Mouse (Mus musculus) forebrain, embryonic 15.5 days (tissue): ENCODE measurements at regions not wholly inside any gene's neighbourhood (a gene's known extent, or its start where the extent isn't known, plus 50 kb on each side); places are given as distances from the start of the nearest gene placed in this dataset.

Source experiments
- ATAC-seq: fragments of 200-750 bp; cut with Nextera tagmentation; replicated peaks from 2 replicates; pipeline ENCODE4 v1.8.0; 2017; ENCODE audit warnings: mild to moderate bottlenecking, moderate TSS enrichment, moderate library complexity
- H3K27ac ChIP-seq: fragments of 300-500 bp; sonication (generic); replicated peaks from 2 replicates; pipeline ENCODE4 v1.5.1; 2015; ENCODE audit warnings: mild to moderate bottlenecking, inconsistent platforms
- H3K27me3 ChIP-seq: fragments of 300-500 bp; sonication (generic); 2 replicates; pipeline ENCODE4 v1.6.1; 2015; ENCODE audit warnings: inconsistent platforms
- H3K36me3 ChIP-seq: fragments of 300-500 bp; sonication (generic); 2 replicates; pipeline ENCODE4 v1.6.1; 2015; ENCODE audit warnings: mild to moderate bottlenecking, inconsistent platforms
- H3K4me1 ChIP-seq: fragments of 300-500 bp; sonication (generic); 2 replicates; pipeline ENCODE4 v1.6.1; 2015; ENCODE audit warnings: inconsistent platforms
- H3K4me2 ChIP-seq: fragments of 300-500 bp; sonication (generic); replicated peaks from 2 replicates; pipeline ENCODE4 v1.6.1; 2015; ENCODE audit warnings: mild to moderate bottlenecking, inconsistent platforms
- H3K4me3 ChIP-seq: fragments of 300-500 bp; sonication (generic); 2 replicates; pipeline ENCODE4 v1.5.1; 2015; ENCODE audit warnings: mild to moderate bottlenecking, inconsistent platforms
- H3K9ac ChIP-seq: fragments of 300-500 bp; sonication (generic); replicated peaks from 2 replicates; pipeline ENCODE4 v1.6.1; 2015; ENCODE audit warnings: mild to moderate bottlenecking, inconsistent platforms
- H3K9me3 ChIP-seq: fragments of 300-500 bp; sonication (generic); 2 replicates; pipeline ENCODE4 v1.6.1; 2016; ENCODE audit warnings: inconsistent platforms
- WGBS: fragments of 180-500 bp; shearing (Covaris S2); methylation state at CpG from one replicate; pipeline ENCODE4 v1.1.7; 2015; ENCODE audit warnings: mixed read lengths; 5-methylcytosine and 5-hydroxymethylcytosine counted together

- Histone ChIP-seq H3K9ac (no peak overlapping the region), H3K27me3 (no peaks in the 10 kb centered on the region), H3K4me1 (peaks cover 23% of the 10 kb centered on the region), H3K4me2 (no peak overlapping the region), H3K36me3 (no peaks in the 10 kb centered on the region), H3K9me3 (no peaks in the 10 kb centered on the region), H3K4me3 (no peak overlapping the region), H3K27ac (no peak overlapping the region)
- 75% methylated on average over 13 of the region's 13 CpGs for WGBS
- ATAC-seq: no peak
Measured at GRCm38 (mm10) chr13:59996146-59996814, 173.3 kb upstream of the Tut7 start.

DNA sequence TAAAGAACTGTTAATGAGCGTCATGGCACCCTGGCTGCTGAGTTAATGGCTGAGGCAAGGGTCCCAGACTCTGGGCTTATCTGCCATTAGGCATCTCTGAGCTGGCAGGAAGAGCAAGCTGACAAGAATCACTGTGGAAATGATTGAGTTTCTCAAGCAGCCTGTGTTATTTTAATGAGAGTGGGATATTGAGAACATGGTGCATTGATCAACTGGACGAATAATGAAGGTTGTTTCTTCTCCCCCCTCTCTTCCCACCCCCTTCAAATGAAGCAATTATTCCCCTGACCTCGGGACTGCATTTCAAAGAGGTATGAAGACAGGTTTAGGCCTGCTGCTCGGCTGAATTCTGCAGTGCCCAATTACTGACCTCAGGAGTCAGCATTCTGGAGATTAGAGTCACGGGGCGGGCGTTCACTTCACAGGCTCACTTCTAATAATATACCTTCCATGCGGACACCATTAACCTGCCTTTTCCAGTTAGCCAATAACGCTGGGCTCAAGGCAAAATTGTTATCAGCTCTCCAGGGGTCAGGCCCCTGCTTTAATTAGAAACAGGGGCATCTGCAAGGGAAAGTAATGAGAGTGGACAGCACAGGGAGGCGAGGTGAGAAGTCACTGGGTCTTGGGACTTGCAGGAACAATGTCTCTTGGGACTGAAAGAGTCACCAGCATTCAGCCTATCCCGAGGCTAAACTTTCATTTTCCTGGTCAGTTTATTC lies 170.0 kb upstream of the Tut7 start:
- peak overlapping the region; percentile 28; the same call in 1 of the 2 replicates for H3K27ac ChIP-seq
- peak; percentile 68; the same call in 1 of the 2 replicates for ATAC-seq
- H3K4me1 ChIP-seq: peaks cover 19% of the 10 kb centered on the region
- H3K9me3 ChIP-seq: no peaks in the 10 kb centered on the region
- no peaks in the 10 kb centered on the region for H3K36me3 ChIP-seq
- no peaks in the 10 kb centered on the region for H3K27me3 ChIP-seq
- H3K4me2 ChIP-seq: no peak overlapping the region
- WGBS: 11% methylated on average over 11 of the region's 11 CpGs
- no peak overlapping the region for H3K9ac ChIP-seq
- H3K4me3 ChIP-seq: no peak overlapping the region

DNA sequence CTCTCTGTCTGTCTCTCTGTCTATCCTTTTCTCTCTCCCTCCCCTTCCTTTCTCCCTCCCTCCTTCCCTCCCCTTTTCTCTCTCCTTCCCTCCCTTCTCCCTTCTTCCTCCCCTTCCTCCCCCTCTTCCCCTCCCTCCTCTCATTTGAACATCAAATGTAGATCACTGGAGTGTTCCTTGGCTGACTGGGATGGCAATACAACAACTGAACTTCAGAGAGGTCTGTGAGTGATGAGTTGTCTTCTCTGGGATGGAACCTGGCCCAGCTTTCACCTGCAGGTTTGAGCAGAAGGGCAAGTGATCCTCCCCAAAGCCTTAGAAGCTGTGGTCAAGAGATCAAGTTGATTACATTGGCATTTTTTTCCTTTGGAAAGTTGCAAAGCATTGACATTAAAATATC lies 169.4 kb upstream of the Tut7 start:
- no peak for ATAC-seq
- H3K27ac ChIP-seq: peak overlapping the region; percentile 28; the same call in 1 of the 2 replicates
- H3K9ac ChIP-seq: no peak overlapping the region
- no peaks in the 10 kb centered on the region for H3K36me3 ChIP-seq
- peaks cover 19% of the 10 kb centered on the region for H3K4me1 ChIP-seq
- H3K4me2 ChIP-seq: no peak overlapping the region
- no peaks in the 10 kb centered on the region for H3K27me3 ChIP-seq
- no peak overlapping the region for H3K4me3 ChIP-seq
- H3K9me3 ChIP-seq: no peaks in the 10 kb centered on the region

GRCm38 (mm10) chr13:59990402-59991280 lies 167.7 kb upstream of the Tut7 start:
- no peak overlapping the region for H3K27ac ChIP-seq
- no peaks in the 10 kb centered on the region for H3K27me3 ChIP-seq
- H3K9me3 ChIP-seq: no peaks in the 10 kb centered on the region
- no peak overlapping the region for H3K4me2 ChIP-seq
- peaks cover 19% of the 10 kb centered on the region for H3K4me1 ChIP-seq
- H3K36me3 ChIP-seq: no peaks in the 10 kb centered on the region
- no peak for ATAC-seq
- H3K4me3 ChIP-seq: no peak overlapping the region
- H3K9ac ChIP-seq: no peak overlapping the region
- 40% methylated on average over 10 of the region's 10 CpGs for WGBS

- Histone ChIP-seq H3K27me3 (no peaks in the 10 kb centered on the region), H3K4me3 (no peak overlapping the region), H3K4me2 (no peak overlapping the region), H3K36me3 (no peaks in the 10 kb centered on the region), H3K9ac (no peak overlapping the region), H3K9me3 (no peaks in the 10 kb centered on the region), H3K27ac (no peak overlapping the region), H3K4me1 (peaks cover 19% of the 10 kb centered on the region)
- ATAC-seq: no peak
- WGBS: 84% methylated on average over 7 of the region's 7 CpGs
Measured at GRCm38 (mm10) chr13:59988393-59988965, 165.5 kb upstream of the Tut7 start.

GRCm38 (mm10) chr13:59976425-59976824 lies 153.5 kb upstream of the Tut7 start:
- Histone ChIP-seq H3K4me2 (no peak overlapping the region), H3K4me3 (no peak overlapping the region), H3K9ac (no peak overlapping the region), H3K27ac (no peak overlapping the region), H3K27me3 (no peaks in the 10 kb centered on the region), H3K36me3 (no peaks in the 10 kb centered on the region), H3K9me3 (no peaks in the 10 kb centered on the region), H3K4me1 (peaks cover 12% of the 10 kb centered on the region)
- ATAC-seq: no peak
- 84% methylated on average over 5 of the region's 5 CpGs for WGBS

GRCm38 (mm10) chr13:59972093-59972427 lies 149.1 kb upstream of the Tut7 start:
- no peak overlapping the region for H3K9ac ChIP-seq
- 3% methylated on average over 9 of the region's 9 CpGs for WGBS
- no peaks in the 10 kb centered on the region for H3K27me3 ChIP-seq
- H3K4me2 ChIP-seq: peak overlapping the region; percentile 39
- H3K27ac ChIP-seq: peak overlapping the region; percentile 79
- peaks cover 32% of the 10 kb centered on the region for H3K4me1 ChIP-seq
- no peaks in the 10 kb centered on the region for H3K36me3 ChIP-seq
- no peak overlapping the region for H3K4me3 ChIP-seq
- no peaks in the 10 kb centered on the region for H3K9me3 ChIP-seq
- ATAC-seq: peak; percentile 78

DNA sequence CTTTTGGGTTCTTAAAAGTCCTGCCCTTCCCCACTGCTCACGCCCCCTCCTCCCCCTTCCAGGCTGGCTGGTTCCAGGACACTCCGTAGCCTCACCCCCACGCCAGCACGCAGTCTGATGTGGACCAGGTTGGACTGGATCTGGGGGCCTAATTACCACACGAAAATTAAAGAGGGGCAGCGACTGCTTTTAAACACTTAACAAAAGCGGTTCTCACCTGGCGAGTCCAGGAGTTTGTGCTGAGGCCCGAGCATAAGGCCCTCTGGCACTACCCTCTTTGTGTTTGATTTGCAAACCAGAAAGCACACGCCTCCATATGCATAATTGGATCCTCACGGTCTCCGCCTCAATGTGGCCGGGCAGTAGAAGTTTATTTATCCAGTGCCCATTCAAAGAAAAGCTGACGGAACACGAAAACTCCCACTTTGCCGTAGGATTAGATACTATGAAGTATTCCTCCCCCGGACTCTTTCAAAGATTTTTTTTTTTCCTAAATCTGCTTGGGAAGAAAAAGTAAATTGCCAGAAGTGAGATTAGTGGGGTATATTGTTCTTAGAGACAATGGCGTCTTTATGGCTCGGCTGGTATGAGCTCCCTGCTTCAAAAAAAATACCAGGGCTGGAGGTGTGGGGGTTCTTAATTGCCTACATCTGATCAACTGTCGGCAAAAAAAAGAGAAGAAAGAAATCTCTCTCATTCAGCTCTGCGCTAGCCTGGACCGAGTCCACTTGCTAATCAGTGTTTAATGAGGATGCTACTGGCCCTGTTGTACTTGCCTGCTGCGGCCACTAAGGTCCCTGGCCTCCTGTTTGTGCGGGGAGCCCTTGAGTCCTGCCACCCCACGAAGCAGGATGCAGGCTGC lies 148.5 kb upstream of the Tut7 start:
- H3K27ac ChIP-seq: peak overlapping the region; percentile 79
- H3K4me3 ChIP-seq: peak overlapping the region; percentile 18
- peak; percentile 86 for ATAC-seq

DNA sequence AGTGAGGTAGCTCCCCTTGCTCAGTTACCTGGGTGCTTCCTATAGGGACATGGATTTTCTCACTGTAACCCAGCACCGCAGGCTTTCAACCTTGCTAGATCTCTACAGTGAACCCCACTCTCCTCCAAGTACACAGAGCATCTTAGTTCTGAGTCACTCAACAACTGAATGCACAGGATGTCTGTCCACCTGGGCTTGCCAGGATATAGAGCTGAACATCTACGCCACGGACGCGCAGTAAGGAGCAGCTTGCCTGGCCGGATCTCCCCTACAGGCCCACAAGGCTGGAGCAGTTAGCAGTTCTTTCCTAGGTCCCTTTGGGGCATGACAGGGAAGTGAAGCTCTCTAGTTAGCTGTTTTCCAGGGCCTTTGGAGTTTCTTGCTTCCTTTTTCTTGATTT lies 147.5 kb upstream of the Tut7 start:
- Histone ChIP-seq H3K9me3 (no peaks in the 10 kb centered on the region), H3K4me2 (peak overlapping the region; percentile 39; the same call in 1 of the 2 replicates), H3K4me3 (no peak overlapping the region), H3K36me3 (no peaks in the 10 kb centered on the region), H3K9ac (no peak overlapping the region), H3K4me1 (peaks cover 32% of the 10 kb centered on the region), H3K27ac (peak overlapping the region; percentile 79), H3K27me3 (no peaks in the 10 kb centered on the region)
- 30% methylated on average over 6 of the region's 6 CpGs for WGBS
- no peak for ATAC-seq

More for the DNA sequence above, 148.5 kb upstream of the Tut7 start:
- no peaks in the 10 kb centered on the region for H3K9me3 ChIP-seq
- H3K36me3 ChIP-seq: no peaks in the 10 kb centered on the region
- H3K4me2 ChIP-seq: peak overlapping the region; percentile 39
- 2% methylated on average over 25 of the region's 25 CpGs for WGBS
- peaks cover 32% of the 10 kb centered on the region for H3K4me1 ChIP-seq
- no peak overlapping the region; the same call in 1 of the 2 replicates for H3K9ac ChIP-seq
- H3K27me3 ChIP-seq: no peaks in the 10 kb centered on the region

GRCm38 (mm10) chr13:59969484-59969883 lies 146.5 kb upstream of the Tut7 start:
- Histone ChIP-seq H3K36me3 (no peaks in the 10 kb centered on the region), H3K9me3 (no peaks in the 10 kb centered on the region), H3K4me2 (no peak overlapping the region), H3K4me1 (peaks cover 32% of the 10 kb centered on the region), H3K9ac (no peak overlapping the region), H3K27me3 (no peaks in the 10 kb centered on the region), H3K27ac (peak overlapping the region; percentile 79), H3K4me3 (no peak overlapping the region)
- 31% methylated on average over 3 of the region's 3 CpGs for WGBS
- no peak for ATAC-seq

DNA sequence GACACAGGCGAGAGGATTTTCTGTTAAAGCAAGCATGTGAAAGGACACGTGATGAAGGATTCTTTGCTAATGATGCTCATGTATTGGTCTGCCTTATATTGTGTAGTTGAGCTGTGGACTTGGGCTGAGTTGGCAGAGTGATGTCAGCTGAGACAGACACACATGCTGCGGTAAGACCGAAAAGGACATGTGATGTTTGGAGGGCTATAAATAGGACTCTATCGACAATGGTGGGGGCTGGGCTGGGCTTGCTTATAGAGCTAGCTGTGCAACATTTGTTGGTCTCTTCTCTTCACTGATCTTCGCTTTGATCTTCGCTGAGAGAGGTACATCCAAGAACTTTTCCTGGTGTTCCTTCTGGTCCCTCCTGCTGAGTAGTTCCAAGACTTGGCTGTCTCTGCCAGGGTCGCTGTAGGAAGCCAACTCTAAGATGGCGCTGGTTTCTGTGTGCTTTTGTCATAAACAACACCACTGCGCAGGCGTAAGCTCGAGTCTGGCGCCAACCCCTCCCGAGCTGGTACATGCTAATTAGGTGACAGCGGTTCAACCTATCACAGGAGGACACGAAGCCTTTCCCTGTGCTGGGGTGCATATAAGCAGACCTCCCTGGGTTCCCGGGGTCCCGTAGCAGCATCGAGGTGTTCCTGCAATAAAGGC lies 145.8 kb upstream of the Tut7 start:
- no peak overlapping the region for H3K4me3 ChIP-seq
- H3K27me3 ChIP-seq: no peaks in the 10 kb centered on the region
- H3K4me1 ChIP-seq: peaks cover 32% of the 10 kb centered on the region
- no peak overlapping the region for H3K4me2 ChIP-seq
- 70% methylated on average over 19 of the region's 19 CpGs for WGBS
- no peaks in the 10 kb centered on the region for H3K9me3 ChIP-seq
- no peak overlapping the region for H3K27ac ChIP-seq
- ATAC-seq: no peak
- H3K36me3 ChIP-seq: no peaks in the 10 kb centered on the region
- H3K9ac ChIP-seq: no peak overlapping the region
